Mouse (Mus musculus) megakaryocyte-erythroid progenitor cell, adult 5-6 weeks (primary cell): ENCODE measurements around the gene Ppp4c. TPM values are rescaled to one million over a fixed set of nuclear protein-coding genes. Genes with fewer than 3 reads are reported as not detected.

Experiments used
- ATAC-seq: replicated peaks from 2 replicates; pipeline ENCODE4 v1.8.0; 2016; ENCODE audit warnings: mild to moderate bottlenecking, inconsistent platforms; ENCODE audit not compliant: severe bottlenecking, poor library complexity, low FRiP score, low TSS enrichment
- total RNA-seq, 2 experiments: library from RNA; stranded (forward) in 1 of 2; stranded (reverse) in 1 of 2; fragments of 200-1000, 215-1000 nt in 1 of 2; fragments of >200 nt in 1 of 2; fragmentation: Nextera tagmentation in 1 of 2; gene quantifications; 2 replicates each; pipeline ENCODE4 v1.2.3; 2014 to 2017

Gene Ppp4c
- total RNA-seq (2014; fragmentation: Nextera tagmentation), result 176 and 189 TPM in 2 replicates
- total RNA-seq (2017), result 104 and 127 TPM in 2 replicates

DNA sequence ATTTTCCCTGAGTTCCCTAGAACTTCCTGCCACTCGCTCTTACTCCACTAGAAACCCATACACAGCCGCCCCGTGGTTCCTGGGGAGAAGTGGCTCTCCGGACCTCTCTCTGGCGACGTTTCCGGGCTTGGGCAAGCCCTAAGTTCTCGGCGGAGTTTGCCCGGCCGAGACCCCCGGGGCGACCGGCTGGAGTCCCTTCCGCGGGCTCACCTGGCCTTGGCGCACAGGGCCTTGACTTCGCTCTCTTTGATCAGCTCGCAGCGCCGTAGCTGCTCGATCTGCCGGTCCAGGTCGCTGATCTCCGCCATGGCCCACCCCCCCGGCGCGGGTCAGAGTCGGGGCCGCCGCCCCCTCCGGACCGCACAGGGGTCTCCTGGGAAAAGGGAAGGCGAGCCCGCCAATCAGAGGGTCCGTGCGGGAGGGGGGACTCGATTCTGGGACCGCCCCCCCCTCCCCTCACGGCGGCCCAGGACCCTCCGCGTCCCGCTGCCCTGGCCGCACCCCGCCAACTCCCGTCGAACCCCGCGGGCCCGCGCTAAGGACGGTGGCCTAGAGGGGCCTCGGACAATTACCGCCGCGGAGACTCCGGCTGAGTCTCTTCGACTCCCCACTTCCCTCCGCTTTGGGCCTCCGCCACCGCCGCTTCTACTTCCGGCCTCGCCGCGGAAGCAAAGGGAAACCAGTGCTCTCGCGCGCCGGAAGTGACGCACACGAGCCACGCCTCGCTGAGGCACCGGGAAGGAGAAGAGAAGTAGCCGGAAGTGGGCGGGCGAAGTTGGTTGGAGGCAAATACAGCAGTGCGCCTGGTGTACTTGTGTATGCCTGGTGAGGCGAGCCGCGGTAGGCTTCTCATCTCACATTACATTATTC, at the start of gene Ppp4c:
Gene Ppp4c, minus strand, starts transcription at position 646 of the 870 bp plus-strand sequence.
- ATAC-seq, result peak; percentile 89

DNA sequence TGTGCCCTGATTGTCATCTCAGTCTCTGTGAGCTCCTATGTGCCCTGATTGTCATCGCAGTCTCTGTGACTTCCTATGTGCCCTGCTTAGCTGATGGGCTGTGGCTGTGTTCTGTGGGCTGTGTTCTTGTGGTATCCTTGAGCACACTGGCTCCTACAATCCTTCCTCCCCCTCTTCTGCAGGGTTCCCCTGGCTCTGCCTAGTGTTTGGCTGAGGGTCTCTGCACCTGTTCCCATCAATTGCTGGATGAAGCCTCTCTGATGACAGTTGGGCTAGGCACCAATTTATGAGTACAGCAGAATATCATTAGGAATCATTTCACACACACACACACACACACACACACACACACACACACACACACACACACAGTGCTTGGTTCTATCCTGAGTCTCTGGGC, 41.0 kb upstream of the Ppp4c start:
- no peak for ATAC-seq

DNA sequence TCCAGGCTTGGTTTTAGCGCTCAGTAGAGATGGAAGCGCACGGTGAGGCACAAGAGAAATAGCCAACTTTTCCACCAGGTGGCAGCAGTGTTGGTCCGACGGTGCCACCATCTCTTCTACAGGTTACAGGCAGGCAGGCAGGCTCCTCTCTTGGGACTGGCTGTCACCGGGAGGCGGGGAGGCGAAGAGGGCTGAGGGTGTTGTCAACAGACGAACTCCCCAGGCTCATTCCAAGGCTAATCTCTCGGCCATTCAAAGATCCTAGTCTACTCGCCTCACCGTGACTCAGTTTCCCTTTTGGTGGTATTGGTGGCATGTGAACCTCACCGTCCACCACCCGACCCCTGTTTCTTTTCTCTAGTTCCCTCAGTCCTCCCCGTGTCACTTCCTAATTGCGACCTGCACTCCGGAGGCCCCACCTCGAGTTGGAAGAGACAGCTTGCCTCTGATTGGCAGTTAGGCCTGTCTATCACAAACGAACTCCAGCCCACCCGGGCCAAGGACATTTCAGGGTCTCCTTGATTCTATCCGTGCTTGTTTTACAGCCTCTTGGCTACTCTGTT, 39.8 kb upstream of the Ppp4c start:
- peak; percentile 93 for ATAC-seq

DNA sequence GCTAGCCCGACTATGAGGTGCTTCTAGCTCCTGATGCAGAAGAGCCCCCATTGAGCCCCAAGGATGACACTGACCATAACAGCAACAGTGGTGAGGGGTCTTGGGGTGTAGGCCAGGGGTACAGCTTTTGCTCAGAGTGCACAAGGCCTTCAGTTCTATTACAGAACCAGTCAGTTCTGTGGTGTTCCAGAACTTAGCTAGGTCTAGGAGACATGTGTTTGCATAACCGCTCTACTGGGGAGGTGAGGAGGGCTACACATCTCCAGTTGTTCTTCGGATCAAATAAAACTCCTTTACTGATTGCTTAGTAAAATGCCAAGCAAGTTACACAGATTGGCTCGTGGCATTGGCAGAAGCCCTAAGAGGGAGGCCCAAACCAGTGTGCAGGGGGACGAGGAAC, 39.2 kb upstream of the Ppp4c start, which contains the start of gene 4930451I11Rik:
Gene 4930451I11Rik, minus strand, starts transcription at position 101 of the 400 bp plus-strand sequence.
- ATAC-seq, result no peak

DNA sequence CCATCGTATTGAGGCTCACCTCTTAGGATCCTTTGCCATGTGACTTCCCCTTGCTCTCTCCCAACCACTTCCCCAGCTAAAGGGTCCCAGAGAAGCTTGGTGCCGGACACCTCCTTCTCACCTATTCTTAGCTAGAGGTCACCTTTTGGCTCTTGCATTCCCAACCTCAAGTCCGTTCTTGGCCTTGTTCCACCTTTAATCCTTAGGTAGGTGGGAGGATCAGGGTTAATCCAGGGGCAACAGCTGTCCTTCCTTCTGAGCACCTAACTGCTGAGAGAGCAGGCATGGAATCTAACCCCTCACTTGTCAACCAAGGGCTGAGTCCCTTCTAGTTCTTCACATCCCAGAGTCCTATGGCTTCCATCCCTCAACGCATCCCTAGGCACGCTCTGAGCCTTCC, 33.7 kb upstream of the Ppp4c start:
- no peak for ATAC-seq

DNA sequence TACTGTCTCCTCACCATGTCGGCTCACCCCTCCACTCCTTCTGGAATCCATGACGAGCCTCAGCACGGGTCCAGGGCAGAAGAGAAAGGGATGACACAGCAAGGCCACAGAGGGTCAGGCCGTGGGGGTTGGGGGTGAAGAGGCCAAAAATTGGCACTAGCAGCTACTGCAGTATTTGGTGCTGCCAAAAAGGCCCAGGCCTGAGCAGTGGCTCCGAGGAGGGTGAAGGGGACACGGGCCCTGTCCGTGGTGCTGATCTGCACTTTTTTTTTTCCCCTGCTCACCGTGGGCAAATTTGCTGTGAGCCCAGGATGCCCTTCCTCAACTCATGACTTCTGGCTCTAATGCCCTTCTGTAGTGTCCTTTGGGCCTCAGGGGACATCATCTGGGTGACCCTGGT, 33.1 kb upstream of the Ppp4c start:
- peak; percentile 32; the same call in 1 of the 2 replicates for ATAC-seq

DNA sequence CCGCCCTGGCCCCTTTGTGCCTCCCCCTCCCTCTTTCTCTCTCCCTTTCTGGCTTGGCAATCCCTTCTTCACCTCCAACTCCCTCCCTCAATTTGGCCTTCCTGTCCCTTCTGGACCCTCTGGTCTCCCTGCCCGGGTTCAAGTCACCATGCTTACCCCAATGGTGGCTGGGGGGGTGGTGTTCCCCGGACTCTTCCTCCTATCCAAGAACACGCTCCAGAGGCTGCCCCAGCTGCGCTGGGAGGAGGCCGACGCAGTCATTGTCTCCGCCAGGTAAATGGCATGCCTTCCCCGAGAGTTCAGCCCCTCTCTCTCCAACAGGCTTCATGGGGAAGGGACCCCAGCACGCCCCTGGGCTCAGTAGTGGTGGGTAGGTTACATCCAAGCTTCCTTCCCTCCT, 31.6 kb upstream of the Ppp4c start:
- no peak for ATAC-seq

DNA sequence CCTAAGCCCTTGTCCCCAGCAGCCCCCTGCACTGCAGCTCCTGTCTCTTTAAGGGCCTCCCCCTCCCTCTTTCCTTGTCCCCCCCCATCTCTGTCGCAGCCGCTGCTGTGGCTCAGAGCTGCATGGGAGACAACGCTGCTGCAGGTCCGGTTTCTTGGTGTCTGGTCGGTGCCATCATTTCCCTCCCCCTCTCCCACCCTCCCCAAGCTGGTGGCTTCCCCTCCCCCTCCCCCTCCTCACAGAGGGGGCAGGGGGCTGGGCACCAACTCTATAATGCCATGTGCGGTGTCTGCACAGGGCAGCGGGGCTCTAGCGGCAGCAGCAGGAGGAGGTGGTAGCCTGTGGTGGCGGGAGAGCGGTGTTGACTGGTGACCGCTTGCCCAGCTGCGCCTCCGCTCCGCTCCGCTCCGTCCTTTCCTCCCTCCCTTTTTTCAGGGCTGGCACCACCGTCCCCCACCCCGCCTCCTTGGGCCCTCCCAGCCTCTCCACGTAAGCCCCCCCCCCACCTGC, 31.0 kb upstream of the Ppp4c start:
- no peak for ATAC-seq

DNA sequence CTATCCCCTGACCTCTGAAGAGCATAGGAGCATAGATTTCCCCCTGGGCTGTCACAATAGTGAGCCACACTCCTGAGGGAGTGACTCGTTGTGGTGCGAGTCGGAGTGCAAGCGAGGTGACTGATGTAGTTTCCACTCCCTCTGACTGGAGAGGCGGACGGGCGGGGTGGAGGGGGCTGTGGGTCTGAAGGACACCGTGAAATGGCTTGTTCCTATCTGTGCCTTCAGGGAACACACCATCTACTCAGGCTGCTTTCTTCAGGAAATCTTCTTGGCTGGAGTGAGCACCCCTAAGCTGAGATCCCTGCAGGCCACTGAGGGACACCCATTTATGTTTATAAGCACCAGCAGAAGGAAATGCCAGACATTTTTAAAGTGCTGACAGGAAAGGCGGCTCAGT, 30.4 kb upstream of the Ppp4c start:
- ATAC-seq, result no peak

DNA sequence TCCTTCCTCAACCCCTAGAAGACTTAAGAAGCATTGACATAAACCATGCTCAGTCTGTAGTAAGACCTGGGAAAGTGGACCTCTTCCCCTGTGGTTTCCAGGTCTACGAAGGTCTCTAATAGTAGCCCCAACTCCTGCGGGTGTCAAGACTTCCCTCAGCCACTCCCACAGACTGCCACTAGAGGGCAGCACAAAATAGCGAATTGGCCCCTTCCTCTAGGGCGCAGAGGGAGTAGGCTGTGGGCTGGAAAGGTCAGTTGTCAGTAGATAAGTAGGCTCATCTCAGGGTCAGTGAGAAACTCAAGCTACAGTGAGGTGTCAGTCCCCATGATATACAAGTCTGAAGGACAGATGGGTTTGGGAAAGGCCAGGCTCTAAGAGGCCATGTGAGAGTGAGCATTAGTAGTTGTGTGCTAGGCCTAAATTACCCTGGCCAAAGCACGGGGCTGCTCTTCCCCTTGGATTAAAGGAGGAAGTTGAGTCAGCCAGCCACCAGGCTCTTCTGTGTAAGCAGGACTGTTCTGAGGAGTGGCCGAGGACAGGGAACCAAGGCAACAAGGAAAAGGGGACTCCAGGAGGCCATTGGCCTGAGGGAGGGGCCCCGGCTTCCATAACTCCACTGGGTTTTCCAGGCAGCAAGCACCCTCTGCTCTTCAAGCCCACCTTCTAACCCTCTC, 29.7 kb upstream of the Ppp4c start:
- ATAC-seq, result peak; percentile 62

DNA sequence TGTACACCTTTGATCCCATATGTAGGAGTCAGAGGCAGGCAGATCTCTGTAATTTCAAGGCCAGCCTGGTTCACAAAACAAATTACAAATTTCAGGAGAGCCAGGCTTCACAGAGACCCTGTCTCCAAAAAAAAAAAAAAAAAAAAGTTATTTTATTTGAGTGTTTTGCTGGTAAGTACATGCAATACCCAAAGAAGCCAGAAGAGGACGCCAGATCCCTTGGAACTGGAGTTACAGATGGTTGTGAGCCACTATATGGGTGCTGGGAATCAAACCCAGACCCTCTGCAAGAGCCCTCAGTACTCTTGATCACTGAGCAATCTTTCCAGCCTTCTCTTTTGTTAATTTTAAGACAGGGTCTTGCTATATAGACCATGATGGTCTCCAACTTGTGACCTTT, 26.5 kb upstream of the Ppp4c start:
- no peak for ATAC-seq

DNA sequence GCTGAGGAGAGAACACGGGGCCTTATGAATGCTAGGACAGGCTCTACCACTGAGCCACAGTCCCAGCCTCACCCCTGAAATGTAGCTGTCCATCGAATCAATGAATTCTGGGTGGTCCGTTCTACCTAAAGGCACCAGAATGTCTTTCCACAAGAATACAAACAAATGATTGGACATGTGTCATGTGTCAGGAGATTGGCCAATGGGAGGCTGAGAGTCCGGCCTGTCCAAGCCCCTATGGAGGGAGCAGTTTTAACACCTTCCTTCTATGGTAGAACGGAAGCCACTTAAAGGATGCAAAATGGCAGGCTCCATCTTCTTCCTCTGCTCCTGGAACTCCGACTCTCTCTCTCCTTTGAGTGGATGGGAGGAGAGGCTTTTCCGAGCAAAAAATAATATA, 25.3 kb upstream of the Ppp4c start:
- no peak for ATAC-seq

DNA sequence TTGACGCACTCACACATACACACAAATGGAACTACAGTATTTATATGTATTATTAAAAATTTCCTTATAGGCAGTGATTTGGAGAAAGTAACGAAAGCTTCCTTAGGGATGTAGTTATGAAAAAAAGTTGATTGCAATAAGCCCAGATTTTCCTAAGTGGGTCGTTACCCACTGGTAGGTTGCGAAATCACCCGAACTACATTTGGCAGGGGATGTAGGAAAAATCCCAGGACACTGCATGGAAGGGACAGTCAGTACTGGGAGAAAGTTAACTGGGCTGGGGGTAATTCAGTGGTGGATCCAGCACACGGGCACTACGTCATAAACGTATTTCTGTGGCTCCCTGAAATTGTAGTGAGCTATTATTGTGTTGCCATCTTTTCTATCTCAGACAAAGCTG, 24.2 kb upstream of the Ppp4c start:
- ATAC-seq, result no peak

DNA sequence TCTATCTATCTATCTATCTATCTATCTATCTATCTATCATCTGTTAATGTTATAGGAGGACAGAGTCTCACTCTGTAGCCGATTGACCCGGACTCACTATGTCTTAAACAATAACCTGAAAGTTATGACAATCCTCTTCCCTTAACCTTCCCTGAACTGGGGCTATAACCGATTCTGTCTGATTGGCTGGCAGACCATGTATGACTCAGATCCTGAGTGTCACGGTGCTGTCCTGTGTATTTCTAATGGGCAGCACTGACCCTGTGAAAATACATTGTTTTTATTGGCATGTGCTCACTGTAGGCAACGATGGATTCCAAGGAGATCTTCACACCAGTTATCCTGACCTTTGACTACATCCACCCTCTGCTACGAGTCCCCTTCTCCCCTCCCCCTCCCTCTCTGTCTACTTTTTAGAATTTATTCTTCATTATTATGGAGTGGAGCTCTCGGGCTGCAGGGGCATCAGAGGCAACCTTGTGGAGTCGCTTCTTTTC, 23.5 kb upstream of the Ppp4c start:
- no peak for ATAC-seq

DNA sequence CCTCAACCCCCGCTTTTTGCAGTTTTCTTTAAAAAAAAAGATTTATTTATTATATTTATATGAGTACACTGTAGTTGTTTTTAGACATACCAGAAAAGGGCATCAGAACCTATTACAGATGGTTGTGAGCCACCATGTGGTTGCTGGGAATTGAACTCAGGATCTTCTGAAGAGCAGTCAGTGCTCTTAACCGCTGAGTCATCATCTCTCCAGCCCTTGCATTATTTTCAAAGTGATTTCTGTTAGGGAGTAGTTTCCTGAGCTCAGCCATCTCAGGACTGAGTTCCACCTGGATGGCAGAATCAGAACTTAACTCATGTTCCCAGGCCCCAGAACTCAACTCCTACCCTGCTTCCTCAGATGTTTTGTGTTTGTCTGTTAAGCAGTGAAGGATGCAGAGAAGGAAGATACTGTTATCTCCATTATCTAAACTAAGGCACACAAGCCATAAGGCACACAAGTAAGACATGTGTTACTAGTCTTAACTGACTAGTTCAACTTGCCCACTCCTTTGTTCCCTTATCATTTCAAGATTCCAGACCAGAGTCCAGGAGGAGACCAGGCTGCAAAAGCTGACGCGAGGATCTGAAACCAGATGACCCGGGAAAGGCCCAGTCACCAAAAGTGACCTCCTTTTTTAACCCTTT, 17.6 kb upstream of the Ppp4c start:
- no peak for ATAC-seq

DNA sequence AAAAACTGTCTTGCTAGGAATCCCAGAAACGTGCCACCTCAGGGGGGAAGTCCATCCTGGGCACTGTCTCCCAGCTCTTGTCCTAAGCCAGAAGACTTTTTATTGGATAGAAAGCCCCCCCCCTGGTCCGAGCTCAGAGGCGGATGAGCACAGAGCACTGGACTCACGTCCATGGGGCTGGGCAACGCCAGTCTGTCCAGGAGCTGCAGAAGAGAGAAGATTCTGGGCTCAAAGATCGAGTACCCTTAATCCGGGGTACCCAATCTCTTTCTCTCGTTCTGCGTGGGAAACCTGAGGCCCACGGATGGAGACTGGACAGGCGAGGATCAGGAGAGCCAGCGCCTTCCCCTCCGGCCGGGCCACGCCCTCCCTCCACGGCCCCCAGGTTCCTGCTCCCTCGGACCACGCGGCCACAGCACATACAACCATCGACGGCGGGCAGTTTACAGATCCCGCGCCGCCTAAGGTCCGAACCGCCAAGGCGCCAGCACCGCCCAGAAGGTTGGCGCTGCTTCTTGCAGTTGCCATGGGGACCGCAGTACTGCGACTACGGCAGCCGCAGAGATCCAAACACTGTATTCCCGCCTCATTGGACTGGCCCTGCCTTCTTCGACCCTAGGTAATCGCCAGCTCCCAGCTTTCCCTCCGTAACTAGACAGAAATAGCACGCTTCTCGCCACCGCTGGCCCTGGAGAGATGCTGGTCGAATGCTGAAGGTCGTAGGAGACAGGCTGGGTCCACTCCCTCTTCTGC, 16.6 kb upstream of the Ppp4c start:
- ATAC-seq, result peak; percentile 82

DNA sequence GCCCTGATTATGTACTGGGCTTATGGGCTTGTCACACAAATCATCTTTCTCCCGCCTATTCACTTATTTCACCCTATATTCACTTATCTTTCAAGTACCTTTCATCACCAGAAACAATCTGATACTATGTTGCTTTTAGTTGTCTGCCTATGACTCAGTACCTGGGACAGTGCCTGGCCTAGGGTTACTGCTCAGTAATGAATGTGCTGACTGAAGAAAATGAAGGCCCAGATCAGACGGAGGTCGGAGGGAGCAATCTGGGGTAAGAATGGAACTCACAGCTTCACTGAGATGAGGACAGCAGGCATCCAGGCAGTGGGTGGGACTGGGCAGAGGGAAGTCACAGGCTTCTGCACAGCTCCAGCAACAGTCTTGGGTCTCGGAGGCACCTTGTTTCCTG, 15.1 kb upstream of the Ppp4c start:
- ATAC-seq, result no peak

DNA sequence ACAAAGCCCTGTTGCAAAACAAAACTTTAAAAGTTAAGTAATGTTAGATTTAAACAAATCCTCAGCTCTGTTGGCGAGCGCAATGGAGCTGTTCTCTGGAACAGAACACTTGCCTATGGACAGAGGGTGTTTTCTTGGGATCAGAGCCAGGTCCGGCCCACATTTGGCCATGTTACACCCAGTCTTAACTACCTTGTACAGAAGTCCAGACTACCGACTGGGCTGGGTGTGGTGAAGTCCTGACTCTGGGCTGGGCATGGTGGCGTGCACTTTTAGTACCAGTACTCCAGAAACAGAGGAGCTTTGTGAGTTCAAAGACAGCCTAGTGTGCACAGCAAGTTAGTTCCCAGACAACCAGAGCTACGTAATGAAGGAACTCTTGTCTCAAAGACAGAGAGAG, 14.7 kb upstream of the Ppp4c start:
- ATAC-seq, result no peak

DNA sequence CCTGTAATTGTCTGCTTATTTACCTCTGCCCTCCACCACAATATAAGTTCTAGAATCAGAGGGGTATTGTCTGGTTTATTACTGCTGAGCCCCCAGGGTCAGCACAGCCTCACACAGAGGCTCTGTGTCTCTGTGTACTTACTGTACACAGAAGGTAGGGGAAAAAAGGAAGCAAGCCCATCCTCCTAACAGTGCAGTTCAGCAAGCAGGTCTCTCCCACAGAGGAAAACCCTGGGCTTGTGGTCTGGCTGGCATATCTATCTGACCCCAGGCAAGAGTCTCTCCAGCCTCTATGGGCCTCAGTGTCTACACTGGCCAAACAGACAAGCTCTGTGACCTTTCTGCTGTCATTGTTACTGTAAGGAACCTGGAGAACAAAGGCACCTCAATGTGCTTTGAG, 11.5 kb upstream of the Ppp4c start:
- no peak for ATAC-seq
